Mouse (Mus musculus) spleen, postnatal 4 days (tissue): Measurements from ENCODE around the gene Sema4a.

Source experiments
- DNase-seq, 2 experiments: peaks; one replicate each; pipeline ENCODE4 v3.0.0; 2022; ENCODE audit warnings: low spot score in 2 of 2

The Sema4a gene

GRCm38 (mm10) chr3:88486887-88487286, 25.9 kb upstream of the Sema4a start:
- DNase-seq: no peak

GRCm38 (mm10) chr3:88486043-88486442, 25.1 kb upstream of the Sema4a start:
- DNase-seq: no peak

- peak in 1 of 2 experiments; percentile 76 for DNase-seq
Measured at GRCm38 (mm10) chr3:88484597-88485316, 23.8 kb upstream of the Sema4a start.

GRCm38 (mm10) chr3:88483621-88484020, 22.6 kb upstream of the Sema4a start:
- peak; percentile 83 to 93 for DNase-seq

- DNase-seq: peak in 1 of 2 experiments; percentile 65
Measured at GRCm38 (mm10) chr3:88483141-88483540, 22.2 kb upstream of the Sema4a start.

- DNase-seq: peak in 1 of 2 experiments; percentile 66
Measured at GRCm38 (mm10) chr3:88482336-88482735, 21.4 kb upstream of the Sema4a start.

- DNase-seq: no peak
Measured at GRCm38 (mm10) chr3:88481372-88482040, 20.5 kb upstream of the Sema4a start.

- no peak for DNase-seq
Measured at GRCm38 (mm10) chr3:88480679-88481078, 19.7 kb upstream of the Sema4a start.

GRCm38 (mm10) chr3:88479828-88480227, 18.8 kb upstream of the Sema4a start:
- DNase-seq: no peak

- no peak for DNase-seq
Measured at GRCm38 (mm10) chr3:88479163-88479562, 18.2 kb upstream of the Sema4a start.

- DNase-seq: peak; percentile 83 to 95
Measured at GRCm38 (mm10) chr3:88477735-88478134, 16.8 kb upstream of the Sema4a start.

- peak in 1 of 2 experiments; percentile 56 for DNase-seq
Measured at GRCm38 (mm10) chr3:88476403-88476802, 15.4 kb upstream of the Sema4a start.

GRCm38 (mm10) chr3:88473571-88473970, 12.6 kb upstream of the Sema4a start:
- no peak for DNase-seq

GRCm38 (mm10) chr3:88473020-88473419, 12.0 kb upstream of the Sema4a start:
- no peak for DNase-seq

GRCm38 (mm10) chr3:88470943-88471479, 10.0 kb upstream of the Sema4a start:
- no peak for DNase-seq

GRCm38 (mm10) chr3:88469466-88469865, 8.5 kb upstream of the Sema4a start:
- DNase-seq: no peak

- peak; percentile 89 to 99 for DNase-seq
Measured at GRCm38 (mm10) chr3:88467116-88467824, 6.3 kb upstream of the Sema4a start.

- DNase-seq: no peak
Measured at GRCm38 (mm10) chr3:88465127-88465526, 4.1 kb upstream of the Sema4a start.

- no peak for DNase-seq
Measured at GRCm38 (mm10) chr3:88464425-88464824, 3.4 kb upstream of the Sema4a start.

GRCm38 (mm10) chr3:88460029-88460428, 953 bp downstream of the Sema4a start:
- DNase-seq: peak in 1 of 2 experiments; percentile 56

GRCm38 (mm10) chr3:88458778-88459219, 2.2 kb downstream of the Sema4a start:
- peak in 1 of 2 experiments; percentile 57 for DNase-seq
